Mouse (Mus musculus): ENCODE measurements around the gene Nceh1.

- TF ChIP-seq POLR2A (IDR thresholded peaks at IDR 0.05; ENCODE audit: borderline replicate concordance, low read depth, low read length) (no peak), CTCF (IDR thresholded peaks at IDR 0.05; ENCODE audit: low read depth, low read length) (no peak)
These were observed 59.1 kb downstream of the Nceh1 start for GRCm38 (mm10) chr3:27241864-27242263.

Data from bone marrow macrophage, adult 2 months (primary cell).